Mouse (Mus musculus) ES-E14 (cell line): ENCODE results near the gene Arhgef19. TPM values are rescaled to one million over a fixed set of nuclear protein-coding genes. Genes with fewer than 3 reads are reported as not detected.
A peak's percentile ranks its signal among the peaks of the same experiment; 100 is the strongest.

ENCODE experiments used
- DNase-seq: peaks from one replicate; pipeline ENCODE4 v3.0.0-alpha.2; 2013; ENCODE audit warnings: low read depth, low spot score
- H3K27ac ChIP-seq: 2 replicates; pipeline ENCODE4 v1.5.1; 2012; ENCODE audit warnings: low read depth, mild to moderate bottlenecking, low read length, moderate library complexity, mixed read lengths; ENCODE audit not compliant: poor library complexity, insufficient read depth, severe bottlenecking
- H3K36me3 ChIP-seq: 2 replicates; pipeline ENCODE4 v1.6.1; 2012; ENCODE audit warnings: mild to moderate bottlenecking, low read length, moderate library complexity, mixed read lengths; ENCODE audit not compliant: control insufficient read depth, poor library complexity, insufficient read depth, severe bottlenecking
- H3K4me1 ChIP-seq, 2 experiments: fragments of 150-350 bp in 1 of 2; sonication (generic) in 1 of 2; 2 replicates each; pipeline ENCODE4 v1.6.1; 2012; ENCODE audit warnings: low read length in 2 of 2, mild to moderate bottlenecking in 1 of 2, mixed read lengths in 1 of 2; ENCODE audit not compliant: control insufficient read depth in 2 of 2, insufficient read depth in 2 of 2, poor library complexity in 1 of 2
- H3K4me3 ChIP-seq, 2 experiments: fragments of 150-350 bp in 1 of 2; sonication (generic) in 1 of 2; 2 replicates each; pipeline ENCODE4 v1.5.1; 2012; ENCODE audit warnings: low read length in 2 of 2, low read depth in 1 of 2, mild to moderate bottlenecking in 1 of 2, mixed read lengths in 1 of 2; ENCODE audit not compliant: insufficient read depth in 1 of 2, poor library complexity in 1 of 2, severe bottlenecking in 1 of 2
- H3K9ac ChIP-seq: 2 replicates; pipeline ENCODE4 v1.6.1; 2012; ENCODE audit warnings: low read depth, mild to moderate bottlenecking, low read length, mixed read lengths; ENCODE audit not compliant: poor library complexity, insufficient read depth, severe bottlenecking
- H3K9me3 ChIP-seq: fragments of 150-350 bp; sonication (generic); 2 replicates; pipeline ENCODE4 v1.6.1; 2012; ENCODE audit warnings: low read depth, mild to moderate bottlenecking, low read length; ENCODE audit not compliant: control insufficient read depth, insufficient read depth
- CHD2 ChIP-seq: IDR thresholded peaks from 2 replicates; pipeline ENCODE4 v1.6.1; 2014; ENCODE audit warnings: mild to moderate bottlenecking, low read depth, low read length, inconsistent platforms
- HCFC1 ChIP-seq: IDR thresholded peaks from 2 replicates; pipeline ENCODE4 v1.6.1; 2012; ENCODE audit warnings: low read length, inconsistent platforms, borderline replicate concordance; ENCODE audit not compliant: insufficient read depth
- MAFK ChIP-seq: IDR thresholded peaks from 2 replicates; pipeline ENCODE4 v1.6.1; 2014; ENCODE audit warnings: mild to moderate bottlenecking, low read depth, low read length, inconsistent platforms; ENCODE audit not compliant: insufficient read depth
- ZC3H11A ChIP-seq: IDR thresholded peaks from 2 replicates; pipeline ENCODE4 v1.6.1; 2012; ENCODE audit warnings: low read depth, mild to moderate bottlenecking, inconsistent platforms, low read length, borderline replicate concordance
- ZNF384 ChIP-seq: IDR thresholded peaks from 2 replicates; pipeline ENCODE4 v1.6.1; 2012; ENCODE audit warnings: low read depth, low read length, inconsistent platforms
- in situ Hi-C, 2 experiments: fragments of 600-800 bp; cut with MboI; formaldehyde crosslinking; loops; one replicate each; pipeline ENCODE4 v1.15.1; 2025; ENCODE audit warnings: low sequenced_read_pairs in 2 of 2, inconsistent platforms in 1 of 2; ENCODE audit not compliant: unreplicated experiment in 2 of 2
- total RNA-seq: library from RNA; depleted of rRNA; stranded (reverse); fragments of 300-350 nt; gene quantifications from 2 replicates; pipeline ENCODE4 v1.2.3, GENCODE M21; 2012

The Arhgef19 gene
- total RNA-seq, 1 experiment = 1.7 TPM

GRCm38 (mm10) chr4:141279783-141280182 lies 40.5 kb downstream of the Arhgef19 start:
- H3K4me3 ChIP-seq = no peak overlapping the region
- no peaks in the 10 kb centered on the region for H3K36me3 ChIP-seq
- TF ChIP-seq ZNF384 (peak; percentile 84), ZC3H11A (no peak)
- H3K9ac ChIP-seq = no peak overlapping the region
- in situ Hi-C loops = loop anchor here in 1 of 2 experiments (5.0 to 10.0 kb wide), 2 partner anchors 83 to 285 kb away; no protein-coding TSS in a partner anchor
- H3K27ac ChIP-seq = peak overlapping the region; percentile 82
- H3K4me1 ChIP-seq = peaks cover 9 to 51% of the 10 kb centered on the region in 2 experiments
- no peak for DNase-seq
- no peaks in the 10 kb centered on the region for H3K9me3 ChIP-seq

DNA sequence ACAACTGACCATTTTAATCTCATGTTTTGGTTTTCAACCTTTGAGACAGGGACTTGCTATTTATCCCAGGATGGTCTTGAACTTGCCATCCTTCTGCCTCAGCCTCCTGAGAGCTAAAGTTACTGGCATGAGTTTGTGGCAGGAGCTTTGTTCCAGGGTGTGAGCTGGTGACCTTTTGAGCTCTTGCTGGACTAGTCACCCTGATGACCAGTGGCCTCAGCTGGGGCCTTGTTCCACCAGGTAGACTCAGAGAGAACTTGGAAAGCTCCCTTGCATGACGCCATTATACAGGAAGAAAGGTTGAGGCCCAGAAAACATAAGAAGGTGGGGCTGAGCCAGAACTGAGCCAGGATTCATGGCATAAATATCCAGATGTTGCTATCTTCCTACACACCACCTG lies 41.2 kb downstream of the Arhgef19 start:
- Histone ChIP-seq H3K4me1 (peaks cover 10 to 45% of the 10 kb centered on the region in 2 experiments; a peak in 3 of 4 replicates), H3K36me3 (no peaks in the 10 kb centered on the region), H3K4me3 (no peak overlapping the region), H3K27ac (peak overlapping the region; percentile 59), H3K9ac (no peak overlapping the region), H3K9me3 (no peaks in the 10 kb centered on the region)
- TF ChIP-seq MAFK (no peak), ZC3H11A (no peak), ZNF384 (no peak), HCFC1 (no peak), CHD2 (no peak)
- in situ Hi-C loops = loop anchor here in 1 of 2 experiments (10.0 kb wide), 1 partner anchor 284 kb away; no protein-coding TSS in a partner anchor
- no peak for DNase-seq

- TF ChIP-seq ZNF384 = no peak
- no peak for TF ChIP-seq CHD2
- TF ChIP-seq MAFK = no peak
- no peak for TF ChIP-seq ZC3H11A
- TF ChIP-seq HCFC1 = no peak
- Histone ChIP-seq H3K9me3 (no peaks in the 10 kb centered on the region), H3K4me1 (peaks cover 12 to 40% of the 10 kb centered on the region in 2 experiments; a peak in 3 of 4 replicates), H3K4me3 (no peak overlapping the region), H3K36me3 (no peaks in the 10 kb centered on the region), H3K9ac (no peak overlapping the region; the same call in 1 of the 2 replicates), H3K27ac (peak overlapping the region; percentile 100)
- no peak for DNase-seq
- in situ Hi-C loops = loop anchor here in 1 of 2 experiments (10.0 kb wide), 1 partner anchor 284 kb away; no protein-coding TSS in a partner anchor
Observed at GRCm38 (mm10) chr4:141281153-141281552, 41.9 kb downstream of the Arhgef19 start.

- peak overlapping the region; percentile 100 for H3K27ac ChIP-seq
- no peak for DNase-seq
- in situ Hi-C loops = loop anchor here in 1 of 2 experiments (10.0 kb wide), 1 partner anchor 283 kb away; no protein-coding TSS in a partner anchor
Observed at GRCm38 (mm10) chr4:141281578-141281977, 42.3 kb downstream of the Arhgef19 start.

More at GRCm38 (mm10) chr4:141281578-141281977, 42.3 kb downstream of the Arhgef19 start:
- no peaks in the 10 kb centered on the region for H3K36me3 ChIP-seq
- no peak overlapping the region for H3K4me3 ChIP-seq
- no peaks in the 10 kb centered on the region for H3K9me3 ChIP-seq
- H3K9ac ChIP-seq = no peak overlapping the region
- H3K4me1 ChIP-seq = peaks cover 12 to 40% of the 10 kb centered on the region in 2 experiments; a peak in 3 of 4 replicates
- TF ChIP-seq MAFK = no peak
- no peak for TF ChIP-seq ZNF384
- no peak for TF ChIP-seq CHD2
- no peak for TF ChIP-seq HCFC1
- TF ChIP-seq ZC3H11A = no peak
